Mouse (Mus musculus): ENCODE results near the gene Hmmr.

Gene Hmmr

GRCm38 (mm10) chr11:40694311-40695087, 38.7 kb downstream of the Hmmr start:
- DNase-seq = peak; percentile 88

GRCm38 (mm10) chr11:40693366-40693951, 39.8 kb downstream of the Hmmr start:
- DNase-seq = peak; percentile 65

GRCm38 (mm10) chr11:40692511-40693365, 40.5 kb downstream of the Hmmr start:
- DNase-seq = peak; percentile 96

GRCm38 (mm10) chr11:40692101-40692509, 41.1 kb downstream of the Hmmr start:
- no peak for DNase-seq

DNA sequence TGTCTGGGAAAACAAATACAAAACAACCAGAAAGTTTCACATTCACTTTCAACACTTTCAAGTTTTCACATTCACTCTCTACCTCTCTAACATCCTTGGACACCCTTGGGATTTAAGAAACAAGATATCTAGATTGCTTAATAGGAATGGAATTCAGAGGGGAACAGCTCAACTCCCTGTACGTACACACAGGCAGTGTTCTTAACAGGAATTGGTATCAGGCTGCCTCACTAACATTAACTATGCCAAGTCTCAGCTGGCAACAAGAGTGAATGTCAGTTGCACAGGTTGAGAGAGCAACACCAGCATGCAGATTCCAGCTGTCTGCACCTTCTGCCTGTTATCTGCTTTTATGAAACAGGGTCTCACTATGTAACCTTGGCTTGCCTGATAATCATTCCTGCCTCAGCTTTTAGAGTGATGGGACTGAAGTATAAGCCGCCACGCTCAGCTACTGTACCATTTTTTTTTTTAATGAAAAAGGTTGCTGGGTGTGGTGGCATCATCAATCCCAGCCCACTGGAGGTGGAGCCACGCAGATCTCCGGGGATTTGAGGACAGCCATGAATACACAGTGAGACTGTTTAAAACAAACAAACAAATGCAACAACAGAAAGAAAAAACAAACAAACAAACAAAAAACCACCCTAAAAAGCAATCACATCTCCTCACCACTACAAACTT, 42.6 kb downstream of the Hmmr start:
- DNase-seq = no peak

DNA sequence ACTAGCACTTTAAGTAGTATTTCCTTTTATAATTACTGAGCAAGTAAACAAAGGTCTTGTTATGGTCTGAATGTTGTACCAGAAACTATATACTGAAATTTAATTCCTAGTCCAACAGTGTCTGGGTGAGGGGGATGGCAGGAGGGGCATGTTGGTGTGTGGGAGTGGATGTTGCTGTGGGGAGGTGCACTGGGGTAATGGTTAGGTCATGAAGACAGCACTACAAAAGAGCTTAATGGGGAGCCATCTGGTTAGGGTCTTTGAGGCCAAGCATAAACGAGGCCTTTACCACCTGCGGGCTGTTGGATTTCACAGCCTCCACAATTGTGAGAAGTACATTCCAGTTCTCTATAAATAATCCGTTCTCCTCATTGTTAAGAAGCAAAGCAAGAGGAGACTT, 49.9 kb downstream of the Hmmr start:
- DNase-seq = no peak

DNA sequence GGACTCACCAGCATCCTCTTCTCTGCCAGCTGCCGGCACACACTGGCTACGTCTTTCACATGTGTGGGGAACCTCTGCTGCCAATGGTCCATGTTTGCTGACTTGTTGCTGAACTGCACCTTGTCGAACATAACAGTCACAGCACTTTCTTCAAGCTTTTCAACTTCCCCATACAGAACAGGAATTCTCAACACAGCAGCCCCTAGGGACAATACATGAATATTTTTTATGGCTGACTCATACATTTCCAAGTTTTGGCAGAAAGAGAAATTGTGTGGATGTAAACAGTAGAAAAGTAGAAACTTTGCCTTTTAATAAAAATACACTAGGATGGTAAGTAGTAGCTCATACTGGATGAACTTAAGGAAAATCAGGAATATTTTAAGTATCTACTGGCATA, 50.8 kb downstream of the Hmmr start:
- no peak for DNase-seq

GRCm38 (mm10) chr11:40677169-40677568, 56.1 kb downstream of the Hmmr start:
- DNase-seq = no peak

DNA sequence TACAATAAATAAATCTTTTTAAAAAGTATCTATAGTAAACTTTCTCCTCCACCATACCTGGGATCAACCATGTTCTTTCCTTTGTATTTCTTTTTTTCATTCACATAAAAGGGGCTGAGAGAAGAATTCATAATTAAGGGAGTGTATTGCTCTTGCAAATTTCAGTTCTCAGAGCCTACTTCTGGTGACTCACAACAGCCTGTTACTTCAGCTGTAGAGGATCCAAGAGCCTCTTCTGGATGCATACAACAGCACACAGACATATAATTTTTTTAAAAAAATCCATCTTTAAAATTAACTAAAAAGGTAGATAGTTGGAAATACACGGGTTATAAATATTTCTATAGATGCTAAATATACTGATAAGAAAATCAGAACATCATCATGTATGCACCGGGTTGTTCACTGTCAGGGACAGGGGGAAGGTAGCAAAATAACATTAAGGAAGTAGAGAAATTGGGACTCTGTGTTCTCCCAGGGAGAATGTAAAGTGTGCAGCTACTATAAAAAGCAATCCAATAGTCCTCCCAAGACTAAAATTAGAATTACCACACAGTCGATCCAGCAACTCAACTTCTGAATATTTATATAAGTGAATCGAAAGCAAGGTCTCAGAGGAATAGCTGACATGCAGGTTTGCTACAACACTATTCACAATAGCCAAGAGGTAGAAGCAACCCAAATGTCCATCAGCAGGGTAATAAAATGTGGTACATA, 58.0 kb downstream of the Hmmr start:
- no peak for DNase-seq

Data from embryo, embryonic 11 days (tissue).